Comparison of ENCODE assay signal across 9 mouse cellular contexts in genomic region chr11:102219247-102219993, GRCm38 (mm10). TPM values are rescaled to one million over a fixed set of nuclear protein-coding genes. Genes with fewer than 3 reads are reported as not detected.
DNase-seq lines count a peak whose midpoint lies in the region; ATAC-seq and TF ChIP-seq lines count a peak whose summit lies in the region.
"Had no signal": no experiment of that assay in that cellular context is flagged by ENCODE, and none has a peak within 500 bp of the region (broad histone marks: within the 10 kb centered on the region; RNA-seq: fewer than 3 reads in every experiment).

No protein-coding gene starts in this region.

- no peaks in the 10 kb centered on the region for H3K36me3 ChIP-seq in heart, embryonic 11.5 days (ENCODE audit: control insufficient read depth, insufficient read depth, low read length)
- H3K36me3 ChIP-seq in MEL (ENCODE audit: control insufficient read depth in 1 of 2, insufficient read depth in 2 of 2, low read length in 2 of 2), result peaks cover 0 to 34% of the 10 kb centered on the region in 2 experiments; a peak in 2 of 4 replicates
- H3K36me3 ChIP-seq in embryonic facial prominence, embryonic 15.5 days, result peaks cover 13% of the 10 kb centered on the region; the same call in 1 of the 2 replicates
- peaks cover 2% of the 10 kb centered on the region; the same call in 1 of the 2 replicates for H3K36me3 ChIP-seq in intestine, postnatal 0 days (ENCODE audit: control insufficient read depth, insufficient read depth)
- no peaks in the 10 kb centered on the region for H3K36me3 ChIP-seq in myocyte (ENCODE audit: control insufficient read depth, insufficient read depth)

- 45% methylated on average over 14 of the region's 14 CpGs for WGBS in heart, embryonic 11.5 days (ENCODE audit: insufficient replicate concordance)
- WGBS in embryonic facial prominence, embryonic 15.5 days, result 61% methylated on average over 14 of the region's 14 CpGs
- WGBS in intestine, postnatal 0 days, result 50% methylated on average over 14 of the region's 14 CpGs

- peak overlapping the region; percentile 66 for H3K4me3 ChIP-seq in heart, embryonic 11.5 days (ENCODE audit: low read depth, low read length)
- H3K4me3 ChIP-seq in MEL (ENCODE audit: control insufficient read depth in 1 of 2, insufficient read depth in 1 of 2, low read depth in 2 of 2, low read length in 2 of 2) (no peak overlapping the region), myocyte (peak overlapping the region; percentile 29)
- H3K4me3 ChIP-seq in embryonic facial prominence, embryonic 15.5 days (replicated peaks), result peak overlapping the region; percentile 49
- H3K4me3 ChIP-seq in intestine, postnatal 0 days (ENCODE audit: low read depth, low read length), result peak overlapping the region; percentile 42; the same call in 1 of the 2 replicates

- H3K27me3 ChIP-seq in heart, embryonic 11.5 days (ENCODE audit: control insufficient read depth, insufficient read depth, low read length), result no peaks in the 10 kb centered on the region
- H3K27me3 ChIP-seq in MEL (ENCODE audit: control insufficient read depth in 1 of 2, insufficient read depth in 2 of 2, low read length in 2 of 2), result no peaks in the 10 kb centered on the region
- no peaks in the 10 kb centered on the region for H3K27me3 ChIP-seq in embryonic facial prominence, embryonic 15.5 days
- no peaks in the 10 kb centered on the region for H3K27me3 ChIP-seq in intestine, postnatal 0 days (replicated peaks; ENCODE audit: control insufficient read depth, insufficient read depth, low read length)
- no peaks in the 10 kb centered on the region for H3K27me3 ChIP-seq in myocyte (ENCODE audit: control insufficient read depth, insufficient read depth, insufficient read length)

- no peak for ATAC-seq in heart, embryonic 11.5 days (replicated peaks; ENCODE audit: insufficient number of reproducible peaks, low FRiP score, low TSS enrichment)
- ATAC-seq in embryonic facial prominence, embryonic 15.5 days (ENCODE audit: insufficient number of reproducible peaks, low FRiP score, low TSS enrichment, low read depth), result no peak
- ATAC-seq in intestine, postnatal 0 days, result no peak
- ATAC-seq in activated CD4-positive, CD25-positive, alpha-beta regulatory T cell, adult 4 months, result no peak

- no peak for TF ChIP-seq CTCF in MEL (IDR thresholded peaks at IDR 0.05 in 2 of 3, conservative IDR thresholded peaks at IDR 0.05 in 1 of 3; ENCODE audit: control insufficient read depth in 1 of 3, insufficient read depth in 1 of 3, low read depth in 2 of 3, low read length in 3 of 3, poor library complexity in 1 of 3, severe bottlenecking in 1 of 3)
- TF ChIP-seq CTCF in intestine, postnatal 0 days (IDR thresholded peaks at IDR 0.05; ENCODE audit: low read depth), result no peak

- H3K9ac ChIP-seq in heart, embryonic 11.5 days (ENCODE audit: low read depth, low read length), result peak overlapping the region; percentile 83; the same call in 1 of the 2 replicates
- H3K9ac ChIP-seq in MEL (ENCODE audit: control insufficient read depth, low read depth, low read length, poor library complexity, severe bottlenecking), result peak overlapping the region; percentile 3; the same call in 1 of the 2 replicates
- H3K9ac ChIP-seq in embryonic facial prominence, embryonic 15.5 days, result no peak overlapping the region
- H3K9ac ChIP-seq in intestine, postnatal 0 days (ENCODE audit: low read depth, low read length), result 0 out of 2 replicates have a peak overlapping the region, but pooled peaks have one; percentile 45

- no peak for TF ChIP-seq RAD21 in MEL (IDR thresholded peaks at IDR 0.05; ENCODE audit: low read depth, low read length)

- H3K27ac ChIP-seq in heart, embryonic 11.5 days (ENCODE audit: low read depth, low read length), result peak overlapping the region; percentile 86
- peak overlapping the region; percentile 5; the same call in 1 of the 2 replicates for H3K27ac ChIP-seq in MEL (ENCODE audit: control insufficient read depth, low read depth, low read length)
- H3K27ac ChIP-seq in embryonic facial prominence, embryonic 15.5 days (replicated peaks), result peak overlapping the region; percentile 88
- H3K27ac ChIP-seq in intestine, postnatal 0 days (ENCODE audit: low read depth, low read length), result peak overlapping the region; percentile 75

- no peaks in the 10 kb centered on the region for H3K79me2 ChIP-seq in MEL (ENCODE audit: control insufficient read depth, insufficient read depth, low read length, poor library complexity)
- peaks cover 32% of the 10 kb centered on the region for H3K79me2 ChIP-seq in myocyte (ENCODE audit: control insufficient read depth, insufficient read depth)

- no peak for DNase-seq in heart, adult 8-10 months (ENCODE audit: low spot score)
- no peak for DNase-seq in MEL (ENCODE audit: low read depth, low spot score)
- no peak for DNase-seq in thymus, postnatal 0 days (ENCODE audit: low spot score)

- peaks cover 88% of the 10 kb centered on the region for H3K4me1 ChIP-seq in heart, embryonic 11.5 days (ENCODE audit: control insufficient read depth, insufficient read depth, low read length)
- H3K4me1 ChIP-seq in MEL (ENCODE audit: control insufficient read depth in 1 of 2, insufficient read depth in 2 of 2, low read length in 2 of 2), result peaks cover 20 to 56% of the 10 kb centered on the region in 2 experiments
- H3K4me1 ChIP-seq in embryonic facial prominence, embryonic 15.5 days, result peaks cover 100% of the 10 kb centered on the region
- H3K4me1 ChIP-seq in intestine, postnatal 0 days (replicated peaks; ENCODE audit: control insufficient read depth, insufficient read depth, low read length), result peaks cover 36% of the 10 kb centered on the region

- TF ChIP-seq EP300 in MEL (IDR thresholded peaks at IDR 0.05; ENCODE audit: low read depth in 1 of 2, low read length in 2 of 2), result no peak; a peak in 1 of 4 replicates

- no peak for TF ChIP-seq POLR2A in MEL (IDR thresholded peaks at IDR 0.05; ENCODE audit: control insufficient read depth in 1 of 2, insufficient read depth in 1 of 2, low read depth in 1 of 2, low read length in 2 of 2, poor library complexity in 1 of 2)
- TF ChIP-seq POLR2A in myocyte (IDR thresholded peaks at IDR 0.05; ENCODE audit: insufficient read length, low read depth), result no peak

- H3K4me2 ChIP-seq in heart, embryonic 11.5 days, result peak overlapping the region; percentile 79
- peak overlapping the region; percentile 86 for H3K4me2 ChIP-seq in embryonic facial prominence, embryonic 15.5 days (replicated peaks)
- H3K4me2 ChIP-seq in intestine, postnatal 0 days (replicated peaks; ENCODE audit: low read depth), result peak overlapping the region; percentile 79
- H3K4me2 ChIP-seq in myocyte (ENCODE audit: low read depth), result peak overlapping the region; percentile 64

- no peaks in the 10 kb centered on the region for H3K9me3 ChIP-seq in heart, embryonic 11.5 days (replicated peaks; ENCODE audit: control insufficient read depth, low read length)
- H3K9me3 ChIP-seq in MEL (replicated peaks; ENCODE audit: insufficient read depth, low read length), result no peaks in the 10 kb centered on the region
- no peaks in the 10 kb centered on the region for H3K9me3 ChIP-seq in embryonic facial prominence, embryonic 15.5 days (replicated peaks)
- no peaks in the 10 kb centered on the region for H3K9me3 ChIP-seq in intestine, postnatal 0 days (ENCODE audit: control insufficient read depth)

- H3ac ChIP-seq in myocyte (ENCODE audit: control insufficient read depth, insufficient read length), result peak overlapping the region; percentile 10

RNA-seq across cellular contexts. Expression of gene Hdac5, which starts 10.5 kb away (rescaled TPM):
- polyA plus RNA-seq in heart, embryonic 11.5 days (2014; fragmentation: Nextera tagmentation; extraction: Ambion mirVana), result 42.8 and 45.3 TPM in 2 replicates
- 100 to 1,000 TPM; 114 to 136 (median 121) TPM for total RNA-seq in heart, adult 8-10 months (2022)
- 9.1 and 10.4 TPM in 2 replicates for total RNA-seq in MEL (2012; rRNA removed)
- polyA plus RNA-seq in MEL (2012; ENCODE audit: insufficient read depth in 1 of 2, insufficient read length in 2 of 2, low read depth in 1 of 2, low replicate concordance in 2 of 2, missing spikeins in 1 of 2), result 10 to 100 TPM in 1 of 2 experiments, not detected in 1; 29.3 TPM
- polyA plus RNA-seq in embryonic facial prominence, embryonic 15.5 days (2015; fragmentation: Nextera tagmentation; extraction: Ambion mirVana), result 105 and 106 TPM in 2 replicates
- 30.1 and 30.4 TPM in 2 replicates for polyA plus RNA-seq in intestine, postnatal 0 days (2015; fragmentation: Nextera tagmentation; extraction: Ambion mirVana)
- polyA plus RNA-seq in myocyte (2012; fragmentation: generic; extraction: Trizol), result 77.3 TPM
- 19.9 and 24.8 TPM in 2 replicates for polyA plus RNA-seq in thymus, postnatal 0 days (2015; fragmentation: Nextera tagmentation; extraction: Ambion mirVana)
- 1 to 10 TPM; 6.0 to 9.3 TPM for polyA plus RNA-seq in activated CD4-positive, CD25-positive, alpha-beta regulatory T cell, adult 4 months (2017; shearing (Covaris generic))

RNA-seq across cellular contexts. Expression of gene BC030867, which starts 29.3 kb away (rescaled TPM):
- 12.7 and 13.2 TPM in 2 replicates for polyA plus RNA-seq in heart, embryonic 11.5 days (2014; fragmentation: Nextera tagmentation; extraction: Ambion mirVana)
- under 1 TPM; 0.12 to 0.23 (median 0.18) TPM for total RNA-seq in heart, adult 8-10 months (2022)
- total RNA-seq in MEL (2012; rRNA removed), result 19.5 and 20.0 TPM in 2 replicates
- polyA plus RNA-seq in MEL (2012; ENCODE audit: insufficient read depth in 1 of 2, insufficient read length in 2 of 2, low read depth in 1 of 2, low replicate concordance in 2 of 2, missing spikeins in 1 of 2), result 10 to 100 TPM; 36.2 to 51.7 TPM
- 13.6 and 16.0 TPM in 2 replicates for polyA plus RNA-seq in embryonic facial prominence, embryonic 15.5 days (2015; fragmentation: Nextera tagmentation; extraction: Ambion mirVana)
- polyA plus RNA-seq in intestine, postnatal 0 days (2015; fragmentation: Nextera tagmentation; extraction: Ambion mirVana), result 2.7 and 3.4 TPM in 2 replicates
- polyA plus RNA-seq in myocyte (2012; fragmentation: generic; extraction: Trizol), result 4.4 TPM
- 8.6 and 11.4 TPM in 2 replicates for polyA plus RNA-seq in thymus, postnatal 0 days (2015; fragmentation: Nextera tagmentation; extraction: Ambion mirVana)
- 1 to 10 TPM; 2.0 to 3.8 TPM for polyA plus RNA-seq in activated CD4-positive, CD25-positive, alpha-beta regulatory T cell, adult 4 months (2017; shearing (Covaris generic))
- total RNA-seq: gastrocnemius, postnatal 36 days had no signal

RNA-seq across cellular contexts. Expression of gene G6pc3, which starts 30.0 kb away (rescaled TPM):
- polyA plus RNA-seq in heart, embryonic 11.5 days (2014; fragmentation: Nextera tagmentation; extraction: Ambion mirVana), result 27.9 and 28.7 TPM in 2 replicates
- total RNA-seq in heart, adult 8-10 months (2022), result 10 to 100 TPM; 52.2 to 60.3 (median 58.6) TPM
- total RNA-seq in MEL (2012; rRNA removed), result 46.4 and 48.9 TPM in 2 replicates
- 100 to 1,000 TPM in 1 of 2 experiments, not detected in 1; 104 TPM for polyA plus RNA-seq in MEL (2012; ENCODE audit: insufficient read depth in 1 of 2, insufficient read length in 2 of 2, low read depth in 1 of 2, low replicate concordance in 2 of 2, missing spikeins in 1 of 2)
- polyA plus RNA-seq in embryonic facial prominence, embryonic 15.5 days (2015; fragmentation: Nextera tagmentation; extraction: Ambion mirVana), result 29.8 and 31.7 TPM in 2 replicates
- polyA plus RNA-seq in intestine, postnatal 0 days (2015; fragmentation: Nextera tagmentation; extraction: Ambion mirVana), result 20.4 and 21.1 TPM in 2 replicates
- 58.1 TPM for polyA plus RNA-seq in myocyte (2012; fragmentation: generic; extraction: Trizol)
- 16.1 and 16.2 TPM in 2 replicates for polyA plus RNA-seq in thymus, postnatal 0 days (2015; fragmentation: Nextera tagmentation; extraction: Ambion mirVana)
- polyA plus RNA-seq in activated CD4-positive, CD25-positive, alpha-beta regulatory T cell, adult 4 months (2017; shearing (Covaris generic)), result 10 to 100 TPM; 24.6 to 36.3 TPM

RNA-seq across cellular contexts. Expression of gene Lsm12, which starts 34.3 kb away (rescaled TPM):
- polyA plus RNA-seq in heart, embryonic 11.5 days (2014; fragmentation: Nextera tagmentation; extraction: Ambion mirVana), result 61.3 and 64.3 TPM in 2 replicates
- total RNA-seq in heart, adult 8-10 months (2022), result 10 to 100 TPM; 45.4 to 51.9 (median 48.8) TPM
- 74.2 and 75.0 TPM in 2 replicates for total RNA-seq in MEL (2012; rRNA removed)
- polyA plus RNA-seq in MEL (2012; ENCODE audit: insufficient read depth in 1 of 2, insufficient read length in 2 of 2, low read depth in 1 of 2, low replicate concordance in 2 of 2, missing spikeins in 1 of 2) (100 to 1,000 TPM; 128 to 150 TPM), myocyte (2012; fragmentation: generic; extraction: Trizol) (33.1 TPM)
- 113 and 128 TPM in 2 replicates for polyA plus RNA-seq in embryonic facial prominence, embryonic 15.5 days (2015; fragmentation: Nextera tagmentation; extraction: Ambion mirVana)
- polyA plus RNA-seq in intestine, postnatal 0 days (2015; fragmentation: Nextera tagmentation; extraction: Ambion mirVana), result 103 and 107 TPM in 2 replicates
- 140 and 164 TPM in 2 replicates for polyA plus RNA-seq in thymus, postnatal 0 days (2015; fragmentation: Nextera tagmentation; extraction: Ambion mirVana)
- polyA plus RNA-seq in activated CD4-positive, CD25-positive, alpha-beta regulatory T cell, adult 4 months (2017; shearing (Covaris generic)), result 10 to 100 TPM; 44.8 to 78.5 TPM

RNA-seq across cellular contexts. Expression of gene Asb16, which starts 49.1 kb away (rescaled TPM):
- polyA plus RNA-seq in heart, embryonic 11.5 days (2014; fragmentation: Nextera tagmentation; extraction: Ambion mirVana), result 0.23 TPM in 1 of 2 replicates, not detected in the other
- total RNA-seq in heart, adult 8-10 months (2022), result 1 to 10 TPM; 1.3 to 1.6 (median 1.5) TPM
- total RNA-seq in MEL (2012; rRNA removed), result 3.9 and 4.4 TPM in 2 replicates
- polyA plus RNA-seq in MEL (2012; ENCODE audit: insufficient read depth in 1 of 2, insufficient read length in 2 of 2, low read depth in 1 of 2, low replicate concordance in 2 of 2, missing spikeins in 1 of 2) (1 to 10 TPM in 1 of 2 experiments, not detected in 1; 8.5 TPM), myocyte (2012; fragmentation: generic; extraction: Trizol) (5.1 TPM)
- polyA plus RNA-seq in embryonic facial prominence, embryonic 15.5 days (2015; fragmentation: Nextera tagmentation; extraction: Ambion mirVana), result 0.12 and 0.26 TPM in 2 replicates
- polyA plus RNA-seq in intestine, postnatal 0 days (2015; fragmentation: Nextera tagmentation; extraction: Ambion mirVana), result 0.05 and 0.09 TPM in 2 replicates
- polyA plus RNA-seq in thymus, postnatal 0 days (2015; fragmentation: Nextera tagmentation; extraction: Ambion mirVana), result 0.07 TPM in 1 of 2 replicates, not detected in the other
- not detected for polyA plus RNA-seq in activated CD4-positive, CD25-positive, alpha-beta regulatory T cell, adult 4 months (2017; shearing (Covaris generic))

Comparison
In these comparisons a context has a peak if more than half of its experiments do, and no peak if none do; other contexts are left out.
1. H3K27ac ChIP-seq: peak in every context shown above with its lines; median percentile 88 in embryonic facial prominence, embryonic 15.5 days; 86 in heart, embryonic 11.5 days; 75 in intestine, postnatal 0 days; 5 in MEL.
2. H3K4me3 ChIP-seq: peak in heart, embryonic 11.5 days (single experiment), embryonic facial prominence, embryonic 15.5 days (single experiment), intestine, postnatal 0 days (single experiment) and myocyte (single experiment); none in MEL (0 of 2).
3. Peak in every context shown above with its lines, with median percentiles within 50 percentile points of each other: H3K4me2 ChIP-seq.